Mouse (Mus musculus) G1E-ER4 (cell line): Measurements from ENCODE around the gene Mtln. TPM values are rescaled to one million over a fixed set of nuclear protein-coding genes. Genes with fewer than 3 reads are reported as not detected.

Experiments
- GATA1 ChIP-seq: IDR thresholded peaks from one replicate; pipeline ENCODE4 v1.8.0; 2012; ENCODE audit warnings: low read length, inconsistent platforms
- polyA plus RNA-seq: library from polyadenylated mRNA; stranded (reverse); fragments of >175 nt; gene quantifications from 2 replicates; pipeline ENCODE4 v1.2.3, GENCODE M21; 2012

Gene Mtln
- polyA plus RNA-seq, 1 experiment, result 143 TPM

DNA sequence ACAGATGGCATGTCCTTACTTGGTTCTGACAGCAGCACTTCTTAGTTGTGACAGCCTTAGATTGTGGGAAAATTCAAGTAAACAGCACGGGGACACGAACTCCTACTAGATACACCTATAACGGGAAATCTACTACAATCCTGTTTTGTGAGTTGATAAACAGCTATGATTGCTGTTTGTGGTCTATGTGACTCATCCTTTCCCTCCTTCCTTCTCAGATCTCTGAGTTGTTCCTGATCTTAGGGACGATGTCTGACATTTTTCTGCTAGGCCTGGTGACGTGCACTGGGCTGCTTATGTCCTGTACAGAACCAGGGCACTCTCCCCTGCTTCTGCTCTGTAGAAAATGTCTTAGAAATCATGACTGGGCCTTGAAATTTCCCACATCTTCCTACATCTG is 30.7 kb downstream of the Mtln start:
- TF ChIP-seq GATA1, result no peak

DNA sequence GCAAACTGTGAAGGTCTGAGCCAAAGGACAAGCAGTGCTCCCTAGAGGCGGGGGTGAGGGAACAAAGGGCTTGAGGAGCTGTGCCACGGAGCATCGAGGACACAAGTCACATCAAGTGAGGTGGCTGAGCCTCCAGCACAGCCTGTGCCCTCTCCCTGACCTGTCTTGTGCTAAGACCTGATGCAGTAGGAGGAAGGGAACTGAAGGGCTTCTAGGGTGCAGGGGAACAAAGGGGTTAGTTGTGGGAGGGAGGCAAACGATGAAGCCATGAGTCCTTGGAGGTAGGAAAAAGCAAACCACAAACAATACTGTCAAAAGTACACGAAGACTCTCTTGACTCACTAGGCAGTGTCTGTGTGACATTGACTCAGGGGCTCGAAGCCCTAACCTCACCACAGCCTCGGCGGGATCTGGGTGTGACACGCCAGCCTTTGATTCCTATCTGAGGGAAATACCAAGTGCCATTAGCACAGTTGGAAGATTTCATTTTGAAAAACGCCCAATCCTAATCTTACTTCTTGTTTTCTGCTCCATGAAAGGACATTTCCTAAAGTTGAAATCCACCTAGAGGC is 31.8 kb downstream of the Mtln start:
- no peak for TF ChIP-seq GATA1

DNA sequence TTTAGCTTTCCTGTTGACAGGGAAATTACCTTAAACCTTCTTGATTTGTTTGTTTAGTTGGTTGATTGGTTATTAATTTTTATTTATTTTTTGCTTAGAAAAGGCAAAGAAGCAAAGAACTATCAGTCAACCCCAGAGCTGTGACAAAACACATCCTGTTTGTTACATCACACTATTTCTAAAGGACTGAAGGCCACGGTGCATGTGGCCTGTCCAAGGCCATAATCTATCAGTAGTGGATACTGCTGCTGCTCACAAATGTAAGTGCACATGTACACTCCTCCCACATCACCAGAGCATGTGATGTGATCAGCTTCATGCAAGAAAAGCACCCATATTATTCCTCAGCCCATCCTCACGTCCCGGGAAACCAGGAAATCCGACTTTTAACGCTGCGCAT is 32.3 kb downstream of the Mtln start:
- TF ChIP-seq GATA1, result no peak

DNA sequence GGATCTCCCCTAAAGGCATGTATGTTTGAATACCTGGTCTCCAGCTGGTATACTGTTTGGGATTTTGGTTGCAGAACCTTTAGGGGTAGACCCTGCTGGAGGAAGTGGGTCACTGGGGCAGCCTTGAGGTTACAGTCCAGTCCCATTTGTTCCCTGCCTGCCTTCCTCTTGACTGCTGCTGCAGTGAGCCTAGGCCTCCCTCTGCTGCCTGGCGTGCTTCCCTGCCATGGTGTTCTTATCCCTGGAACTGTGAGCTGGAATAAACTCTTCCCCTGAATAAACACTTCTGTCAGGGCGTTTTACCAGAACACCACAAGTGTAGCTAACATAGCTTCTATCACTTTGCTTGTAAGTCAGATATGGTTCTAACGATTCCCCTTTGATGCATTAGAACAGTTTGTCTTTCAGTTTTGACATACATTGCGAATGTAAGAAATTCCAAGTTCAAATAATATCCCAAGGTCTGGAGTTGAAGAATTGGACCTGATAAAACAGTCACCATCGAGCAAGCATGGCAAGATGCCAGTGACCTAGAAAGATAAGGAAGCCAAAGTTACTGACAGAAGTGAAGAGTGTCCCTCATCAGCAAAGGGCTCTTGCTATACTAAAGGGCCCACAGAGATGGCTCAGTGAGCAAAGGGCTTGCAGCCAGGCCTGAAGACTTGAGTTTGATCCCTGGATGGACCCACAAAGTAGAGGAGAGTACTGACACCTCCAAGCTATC is 33.0 kb downstream of the Mtln start:
- no peak for TF ChIP-seq GATA1

DNA sequence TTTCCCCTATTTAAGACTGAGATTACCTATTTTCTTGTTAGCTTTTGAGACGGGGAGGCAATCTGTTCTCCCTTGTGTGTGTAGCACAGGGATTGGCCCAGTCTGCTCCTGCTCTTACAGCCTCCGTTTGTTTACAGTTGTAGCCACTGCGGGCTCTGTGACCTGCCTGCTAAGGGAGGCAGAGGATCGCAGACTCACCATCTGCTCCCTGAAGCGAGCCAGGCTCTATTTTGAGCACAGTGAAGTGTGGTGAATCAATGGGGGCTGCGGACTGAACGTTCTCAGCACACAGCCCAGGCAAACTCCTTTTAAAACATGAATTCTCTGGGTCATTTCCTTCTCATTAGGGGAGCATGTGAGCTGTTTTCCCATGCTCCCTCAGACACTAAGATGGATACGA is 35.1 kb downstream of the Mtln start:
- no peak for TF ChIP-seq GATA1

DNA sequence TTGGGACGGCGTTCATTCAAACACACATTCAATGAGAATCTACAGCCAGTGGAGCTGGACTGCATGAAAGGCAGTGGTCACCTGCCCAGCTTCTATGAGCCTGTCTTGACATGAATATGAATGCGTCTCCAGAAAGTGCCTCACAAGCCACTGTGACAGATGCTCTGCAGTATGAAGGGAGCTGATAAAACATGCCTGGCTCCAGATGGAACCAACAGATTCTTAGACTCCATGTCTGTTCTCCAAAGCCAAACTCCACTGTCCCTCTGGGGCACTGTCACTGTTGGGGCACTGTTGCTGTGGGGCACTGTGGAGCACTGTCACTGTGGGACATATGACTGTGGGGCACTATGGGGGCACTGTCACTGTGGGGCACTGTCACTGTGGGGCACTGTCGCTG is 38.2 kb downstream of the Mtln start:
- no peak for TF ChIP-seq GATA1

DNA sequence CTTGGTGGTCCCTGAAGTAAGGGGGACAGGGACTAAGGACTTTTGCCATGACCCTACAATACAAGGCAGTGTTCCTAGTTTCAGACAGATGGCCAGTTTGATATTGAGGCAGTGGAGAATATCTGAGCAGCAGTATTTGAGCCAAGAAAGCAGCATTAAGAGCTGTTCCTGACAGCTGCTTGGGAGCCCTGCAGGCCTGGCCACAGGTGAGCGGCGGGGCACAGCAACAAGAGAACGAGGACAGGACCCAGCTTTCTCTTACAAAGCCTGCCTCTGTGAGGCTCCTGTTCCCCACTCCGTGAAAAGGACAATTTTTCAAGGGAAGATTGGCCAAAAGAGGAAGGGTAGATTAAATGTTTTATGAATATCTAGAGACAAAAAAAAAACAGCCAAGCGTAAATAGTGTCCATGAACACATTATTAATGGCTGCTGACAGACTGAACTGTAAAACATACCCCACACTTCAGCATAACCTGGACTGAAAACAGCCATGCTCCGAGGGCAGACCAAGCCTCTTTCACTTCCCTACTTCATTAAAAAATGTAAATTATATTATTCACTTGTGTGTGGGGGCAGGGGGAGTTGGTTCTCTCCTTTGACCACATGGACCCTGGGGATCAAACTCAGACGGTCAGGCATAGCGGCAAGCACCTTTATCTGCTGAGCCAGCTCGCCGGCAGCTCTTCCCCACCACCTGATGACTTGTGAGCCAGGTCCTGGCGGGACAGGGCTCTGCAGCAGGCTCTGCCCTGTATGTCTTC is 40.3 kb downstream of the Mtln start:
- no peak for TF ChIP-seq GATA1

DNA sequence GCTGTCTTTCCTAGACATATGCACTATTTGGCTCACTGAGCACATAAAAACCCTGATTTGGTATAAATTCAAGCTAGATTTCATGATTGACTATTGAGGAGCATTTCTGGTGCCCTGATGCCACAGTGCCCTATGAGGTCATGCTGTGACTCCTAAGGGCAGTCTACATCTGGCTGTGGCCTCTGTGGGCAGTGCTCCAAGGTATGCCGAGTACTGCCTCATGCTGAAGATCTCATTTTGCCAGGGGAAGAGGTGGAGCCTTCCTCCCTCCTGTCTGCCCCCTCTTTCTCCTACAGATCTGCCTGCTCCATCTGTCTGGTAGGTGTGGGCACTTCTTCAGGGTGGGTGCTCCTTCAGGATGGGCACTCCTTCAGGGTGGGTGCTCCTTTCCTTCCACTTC is 42.9 kb downstream of the Mtln start:
- no peak for TF ChIP-seq GATA1

DNA sequence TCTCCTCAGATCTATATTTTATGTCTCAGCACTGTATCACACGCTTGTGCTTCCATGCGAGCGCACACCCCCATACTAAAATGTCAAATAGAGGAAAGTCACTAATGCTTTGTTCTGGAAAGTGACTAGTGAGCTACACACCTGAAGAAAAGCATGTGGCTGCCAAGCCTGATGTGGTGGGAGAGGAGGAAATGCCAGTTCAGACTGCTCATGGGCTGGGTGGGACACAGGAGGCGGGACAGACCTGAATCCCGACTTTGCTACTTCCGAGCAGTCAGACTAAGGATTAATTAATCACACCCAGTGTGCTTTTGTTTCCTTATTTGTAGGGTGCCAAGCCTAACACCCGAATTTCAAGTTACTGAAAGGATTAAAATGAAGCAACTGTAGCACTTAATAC is 44.0 kb downstream of the Mtln start:
- no peak for TF ChIP-seq GATA1

DNA sequence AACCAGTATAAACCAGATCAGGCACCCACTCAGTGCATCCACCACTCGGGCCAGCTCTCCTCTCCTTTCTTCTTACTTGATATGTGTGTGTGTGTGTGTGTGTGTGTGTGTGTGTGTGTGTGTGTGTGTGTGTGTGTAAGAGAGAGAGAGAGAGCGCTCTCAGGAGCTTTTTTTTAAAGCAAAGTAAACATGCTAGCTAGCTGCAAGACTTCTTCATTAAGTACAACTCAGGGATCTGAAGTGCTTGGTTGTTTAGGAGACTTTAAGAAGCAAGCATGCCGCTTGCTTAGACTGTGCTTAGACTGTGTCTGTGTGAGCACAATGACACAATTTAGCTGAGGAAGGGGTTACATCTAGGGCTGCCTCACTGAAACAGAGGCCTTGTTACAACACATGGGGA is 49.7 kb downstream of the Mtln start:
- TF ChIP-seq GATA1, result no peak

Other genes starting within 250 kb of the Mtln start
- 0.14 and 0.16 TPM in 2 replicates for gene Zfp661, start 205.4 kb downstream of the Mtln start, polyA plus RNA-seq
- gene Mrps5, start 205.3 kb downstream of the Mtln start, polyA plus RNA-seq, result 228 and 229 TPM in 2 replicates
- gene Mal, start 135.8 kb downstream of the Mtln start, polyA plus RNA-seq, result not detected in 2 replicates
- not detected in 2 replicates for gene Mall, start 62.6 kb downstream of the Mtln start, polyA plus RNA-seq
- gene Nphp1, start 3.6 kb downstream of the Mtln start, polyA plus RNA-seq, result 0.70 and 1.5 TPM in 2 replicates
- 5.6 and 6.5 TPM in 2 replicates for gene Bub1, start 39.4 kb upstream of the Mtln start, polyA plus RNA-seq
- gene Acoxl, start 46.4 kb upstream of the Mtln start, polyA plus RNA-seq, result 0.09 and 0.12 TPM in 2 replicates